Mouse (Mus musculus) bone marrow macrophage, adult 2 months (primary cell): ENCODE measurements around the gene Prkce.

Experiments used
- CTCF ChIP-seq: IDR thresholded peaks from 2 replicates; pipeline ENCODE4 v1.5.1; 2012; ENCODE audit warnings: low read depth, mild to moderate bottlenecking, low read length, moderate library complexity
- POLR2A ChIP-seq: IDR thresholded peaks from 2 replicates; pipeline ENCODE4 v1.6.1; 2012; ENCODE audit warnings: mild to moderate bottlenecking, low read depth, low read length, borderline replicate concordance

DNA sequence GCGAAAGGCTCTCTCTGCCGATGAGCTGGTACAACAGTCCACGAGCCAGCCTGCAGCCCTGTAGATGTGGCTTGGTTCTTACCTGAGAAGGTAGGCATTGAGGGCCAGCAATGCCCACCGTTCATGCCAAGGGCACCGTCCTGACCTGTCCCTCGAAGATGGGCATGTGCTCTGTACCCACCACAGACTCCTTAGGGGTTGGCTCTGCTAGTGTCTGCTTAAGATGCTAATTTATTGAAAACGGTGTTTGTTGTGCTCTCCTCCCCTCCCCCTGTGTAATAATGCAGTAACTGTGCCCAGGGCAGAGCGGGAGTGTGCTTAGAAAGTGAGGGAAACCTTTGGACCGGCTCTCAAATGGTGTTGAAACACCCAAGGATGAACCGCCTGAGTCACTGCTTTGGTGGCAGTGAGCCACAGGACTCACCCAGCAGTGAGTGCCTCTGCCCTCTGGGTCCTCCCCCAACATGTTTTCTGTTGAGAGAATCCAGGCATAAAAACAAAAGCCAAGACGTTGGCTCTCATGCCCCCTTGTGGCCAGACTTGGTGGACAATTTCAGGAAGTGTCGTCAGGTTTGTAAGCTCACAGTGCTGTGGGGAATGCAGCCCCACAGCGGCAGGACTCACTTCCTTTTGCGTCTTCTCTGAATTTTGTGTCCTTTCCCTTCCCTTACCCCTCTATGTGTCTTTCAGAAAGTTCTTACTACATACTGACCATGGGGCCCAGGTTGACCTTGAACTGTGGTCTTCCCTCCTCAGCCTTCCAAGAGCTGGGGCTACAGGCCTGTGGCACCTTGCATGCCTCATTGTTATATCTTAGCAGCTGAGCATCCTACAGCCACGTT, 277.2 kb downstream of the Prkce start:
- peak; percentile 70 for TF ChIP-seq CTCF
- TF ChIP-seq POLR2A: no peak
